Mouse (Mus musculus): ENCODE measurements around the gene Pip5k1b. TPM values are rescaled to one million over a fixed set of nuclear protein-coding genes. Genes with fewer than 3 reads are reported as not detected.

Gene Pip5k1b
- total RNA-seq, 2 experiments from 2014 or later, result 27.5 to 30.1 TPM

DNA sequence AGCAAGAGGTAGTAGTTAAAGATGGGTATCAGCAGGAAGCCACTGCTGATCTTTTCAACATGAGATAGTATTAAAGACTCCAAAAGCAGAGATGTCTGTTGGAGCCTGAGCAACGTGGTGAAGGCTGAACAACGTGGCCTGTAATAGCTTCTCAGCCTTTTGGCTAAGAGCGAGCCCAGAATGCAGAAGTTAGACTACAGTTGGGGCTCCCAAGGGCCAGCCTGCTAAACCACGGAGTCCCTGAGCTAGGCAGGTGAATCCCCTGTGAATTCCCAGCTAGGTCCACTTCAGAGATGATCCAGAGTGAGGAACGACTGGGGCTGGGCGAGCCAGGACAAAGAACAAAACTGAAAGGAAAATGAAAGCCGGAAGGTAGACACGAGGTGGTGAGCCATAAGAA lies 104.9 kb downstream of the Pip5k1b start:
- intact Hi-C loops (cut with DNase I), result no loop called here
- DNase-seq (ENCODE audit: low spot score in 2 of 2), result no peak

- intact Hi-C loops (cut with DNase I), result no loop called here
These were observed 111.3 kb downstream of the Pip5k1b start for GRCm38 (mm10) chr19:24444322-24444721.

GRCm38 (mm10) chr19:24439715-24440114 lies 116.0 kb downstream of the Pip5k1b start:
- intact Hi-C loops (cut with DNase I), result no loop called here
- DNase-seq (ENCODE audit: low spot score in 2 of 2), result no peak

More at GRCm38 (mm10) chr19:24444322-24444721, 111.3 kb downstream of the Pip5k1b start:
- DNase-seq (ENCODE audit: low spot score in 2 of 2), result no peak

GRCm38 (mm10) chr19:24434291-24434690 lies 121.4 kb downstream of the Pip5k1b start:
- intact Hi-C loops (cut with DNase I), result no loop called here

DNA sequence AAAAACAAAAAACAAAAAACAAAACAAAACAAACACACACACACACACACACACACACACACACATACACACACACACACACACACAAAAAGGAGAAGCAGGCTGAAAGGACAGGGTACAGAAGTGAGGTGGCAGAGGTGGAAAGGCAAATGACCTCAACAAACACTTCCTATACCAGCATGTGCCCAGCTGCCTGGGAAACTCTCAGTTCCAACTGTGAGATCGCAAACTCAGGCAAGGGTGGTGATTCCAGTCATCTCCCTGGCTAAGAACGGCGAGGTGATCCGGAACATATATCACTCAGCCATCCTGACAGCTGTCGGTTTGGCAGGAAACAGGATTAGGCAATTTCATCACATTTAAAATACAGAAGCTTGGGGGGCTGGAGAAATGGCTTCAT lies 123.2 kb downstream of the Pip5k1b start:
- DNase-seq (ENCODE audit: low spot score in 2 of 2), result no peak
- intact Hi-C loops (cut with DNase I), result no loop called here

More at GRCm38 (mm10) chr19:24434291-24434690, 121.4 kb downstream of the Pip5k1b start:
- no peak for DNase-seq (ENCODE audit: low spot score in 2 of 2)

- intact Hi-C loops (cut with DNase I), result no loop called here
- DNase-seq (ENCODE audit: low spot score in 2 of 2), result no peak
These were observed 124.3 kb downstream of the Pip5k1b start for GRCm38 (mm10) chr19:24431381-24431780.

GRCm38 (mm10) chr19:24428011-24428410 lies 127.7 kb downstream of the Pip5k1b start:
- DNase-seq (ENCODE audit: low spot score in 2 of 2), result no peak

DNA sequence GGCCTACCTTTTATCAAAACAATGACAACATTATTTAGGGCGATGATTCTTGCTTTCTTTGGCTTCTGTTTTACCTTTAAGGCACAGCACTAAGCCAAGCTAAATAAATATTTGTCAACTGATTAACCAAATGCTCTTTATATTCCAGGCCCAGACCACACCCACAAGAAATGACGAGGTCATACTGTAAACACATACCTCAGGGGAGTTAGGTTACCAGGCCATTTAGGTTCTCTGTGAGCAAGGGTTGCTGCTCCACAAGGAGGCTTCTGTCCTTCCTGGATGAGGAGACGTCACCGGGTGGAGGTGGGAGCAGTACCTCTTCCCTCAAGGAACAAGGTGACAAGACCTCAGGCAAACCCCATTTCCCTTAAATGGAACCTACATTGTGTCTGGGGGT lies 128.4 kb downstream of the Pip5k1b start:
- intact Hi-C loops (cut with DNase I), result no loop called here
- no peak for DNase-seq (ENCODE audit: low spot score in 2 of 2)

More at GRCm38 (mm10) chr19:24428011-24428410, 127.7 kb downstream of the Pip5k1b start:
- intact Hi-C loops (cut with DNase I), result no loop called here

DNA sequence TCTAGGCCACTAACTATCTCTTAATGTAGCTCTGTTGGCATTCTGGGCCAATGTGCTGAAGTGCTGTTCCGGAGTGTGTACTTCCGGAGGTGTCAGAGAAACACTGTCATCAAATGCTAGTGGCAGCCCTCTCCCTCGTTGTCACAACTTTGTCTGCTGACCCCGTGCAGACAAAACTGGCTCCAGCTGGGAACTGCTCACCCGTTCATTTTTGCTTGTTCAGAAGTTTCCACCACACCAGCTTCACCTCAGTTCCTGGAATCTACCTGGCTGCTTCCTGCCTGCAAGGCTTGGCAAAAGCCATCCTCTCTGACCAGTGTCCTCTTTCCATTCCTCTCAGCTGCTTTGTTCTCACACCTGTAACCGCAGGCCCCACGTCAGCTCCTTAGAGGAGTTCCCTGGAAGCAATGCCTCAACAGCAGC lies 128.9 kb downstream of the Pip5k1b start:
- DNase-seq (ENCODE audit: low spot score in 2 of 2), result no peak
- intact Hi-C loops (cut with DNase I), result no loop called here

DNA sequence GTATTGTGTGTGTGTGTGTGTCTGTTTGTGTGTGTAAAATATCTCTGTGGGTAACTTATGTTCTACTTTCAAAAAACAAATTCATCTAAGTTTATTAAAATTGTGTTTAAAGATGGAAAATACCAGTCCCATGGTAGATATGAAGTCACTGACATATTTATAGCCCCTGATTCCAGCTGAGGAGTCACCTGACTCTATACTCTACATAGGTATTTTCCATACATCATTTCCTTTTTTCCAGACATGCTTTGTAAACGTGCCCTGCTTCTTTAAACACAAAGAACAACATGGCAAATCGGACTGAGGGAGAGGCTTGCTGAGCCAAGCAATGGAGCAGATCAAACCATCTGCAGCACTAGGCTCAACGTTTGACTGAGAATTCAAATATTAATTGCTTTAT lies 137.6 kb downstream of the Pip5k1b start:
- intact Hi-C loops (cut with DNase I), result loop anchor here (5.0 kb wide), 1 partner anchor 94 kb away; no protein-coding TSS in a partner anchor
- DNase-seq (ENCODE audit: low spot score in 2 of 2), result peak in 1 of 2 experiments; percentile 6

GRCm38 (mm10) chr19:24417659-24418004 lies 138.0 kb downstream of the Pip5k1b start:
- intact Hi-C loops (cut with DNase I), result loop anchor here (1.0 to 5.0 kb wide), 2 partner anchors 92 to 95 kb away; no protein-coding TSS in a partner anchor
- DNase-seq (ENCODE audit: low spot score in 2 of 2), result peak in 1 of 2 experiments; percentile 83

DNA sequence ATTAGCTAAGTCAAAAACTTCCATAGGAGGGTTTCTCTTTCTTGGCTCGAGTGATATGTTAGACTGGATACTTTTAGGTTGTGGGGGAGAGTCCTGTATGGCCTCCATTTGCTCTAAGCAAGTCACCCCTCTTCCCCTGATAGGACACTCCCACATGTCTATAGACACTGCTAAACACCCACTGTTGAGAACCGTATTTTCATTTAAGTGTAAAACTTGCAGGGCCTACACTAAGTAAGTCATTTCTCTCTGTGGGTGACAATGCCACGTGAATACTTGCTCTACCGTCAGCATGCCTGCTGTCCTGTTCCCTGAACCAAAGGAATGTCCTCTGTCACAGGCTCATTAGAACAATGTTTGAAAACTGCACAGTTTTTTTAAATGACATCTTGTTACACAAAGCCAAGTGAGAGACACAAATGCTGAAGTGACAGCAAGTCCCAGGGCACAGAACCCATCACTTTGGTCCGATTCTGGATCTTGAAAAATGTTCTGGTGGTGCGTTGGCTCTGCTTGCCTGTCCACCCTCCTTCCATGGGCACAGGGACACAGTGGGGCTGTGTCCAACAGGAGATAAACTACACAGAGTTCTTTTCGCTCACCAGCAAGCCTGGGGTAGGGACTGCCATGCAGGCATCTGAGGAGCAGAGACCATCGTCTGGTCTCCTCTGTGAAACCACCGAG lies 138.6 kb downstream of the Pip5k1b start:
- peak in 1 of 2 experiments; percentile 69 for DNase-seq (ENCODE audit: low spot score in 2 of 2)
- intact Hi-C loops (cut with DNase I), result loop anchor here (1.0 to 5.0 kb wide), 2 partner anchors 92 to 95 kb away; no protein-coding TSS in a partner anchor

GRCm38 (mm10) chr19:24415778-24416621 lies 139.7 kb downstream of the Pip5k1b start:
- intact Hi-C loops (cut with DNase I), result loop anchor here (5.0 kb wide), 1 partner anchor 96 kb away; no protein-coding TSS in a partner anchor
- DNase-seq (ENCODE audit: low spot score in 2 of 2), result no peak

- intact Hi-C loops (cut with DNase I), result no loop called here
- DNase-seq (ENCODE audit: low spot score in 2 of 2), result no peak
These were observed 146.7 kb downstream of the Pip5k1b start for GRCm38 (mm10) chr19:24408863-24409564.

DNA sequence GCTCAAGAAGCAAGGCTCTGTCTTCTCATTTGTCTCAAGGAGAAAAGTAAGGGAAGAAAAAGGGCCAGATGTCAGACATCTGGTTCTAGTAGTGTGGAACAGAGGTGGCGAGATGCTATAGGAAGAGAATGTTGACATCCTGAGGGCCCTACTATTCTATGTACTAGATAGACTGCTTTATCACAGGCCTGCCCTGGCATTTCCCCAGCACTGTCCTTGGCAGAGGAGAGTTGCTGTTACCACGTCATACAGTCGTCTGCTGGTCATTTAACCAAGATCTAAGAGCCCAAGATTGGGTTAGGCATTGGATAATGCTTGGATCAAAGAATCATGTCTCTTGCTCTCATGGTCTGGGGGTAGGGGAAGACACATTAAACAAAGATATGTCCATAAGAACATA lies 151.0 kb downstream of the Pip5k1b start:
- intact Hi-C loops (cut with DNase I), result no loop called here
- no peak for DNase-seq (ENCODE audit: low spot score in 2 of 2)

GRCm38 (mm10) chr19:24403245-24403644 lies 152.4 kb downstream of the Pip5k1b start:
- DNase-seq (ENCODE audit: low spot score in 2 of 2), result no peak
- intact Hi-C loops (cut with DNase I), result no loop called here

- intact Hi-C loops (cut with DNase I), result no loop called here
- no peak for DNase-seq (ENCODE audit: low spot score in 2 of 2)
These were observed 161.8 kb downstream of the Pip5k1b start for GRCm38 (mm10) chr19:24393920-24394319.

DNA sequence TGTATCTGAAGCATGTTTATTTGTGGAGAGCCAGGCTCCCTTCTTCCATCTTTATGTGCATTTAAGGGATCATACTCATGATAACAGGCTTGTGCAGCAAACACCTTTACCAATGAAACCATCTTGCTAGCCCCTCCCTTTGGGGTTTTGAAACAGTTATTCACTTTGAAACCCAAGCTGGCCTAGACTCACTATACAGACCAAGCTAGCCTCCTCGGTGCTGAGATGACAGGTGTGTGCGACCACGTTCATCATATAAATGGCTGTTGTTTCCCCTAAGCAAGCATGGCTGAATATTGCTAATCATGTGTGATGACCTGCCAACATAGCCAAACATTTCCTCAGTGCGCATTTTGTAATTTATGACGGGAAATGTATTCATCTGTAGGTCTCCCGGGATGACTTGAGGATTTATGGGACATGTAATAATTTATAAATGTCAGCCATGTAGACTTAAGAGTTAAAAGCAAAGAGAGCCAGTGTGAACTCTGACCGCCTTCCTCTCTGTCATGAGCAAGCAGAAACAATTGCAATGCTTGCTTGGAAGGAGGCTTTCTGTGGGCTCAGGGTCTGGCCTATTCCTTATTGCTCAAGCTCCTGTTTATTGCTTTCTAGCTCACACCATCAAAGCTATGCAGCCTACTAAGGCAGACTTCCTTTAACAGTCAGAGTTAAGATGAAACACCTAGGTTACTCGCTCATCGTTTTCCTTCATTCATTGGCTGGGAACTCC lies 164.0 kb downstream of the Pip5k1b start:
- DNase-seq (ENCODE audit: low spot score in 2 of 2), result no peak
- intact Hi-C loops (cut with DNase I), result no loop called here

Data from left cerebral cortex, postnatal 25 days (tissue).